Mouse (Mus musculus): Measurements from ENCODE around the gene Lamc3. TPM values are rescaled to one million over a fixed set of nuclear protein-coding genes. Genes with fewer than 3 reads are reported as not detected.

Gene Lamc3
- total and polyA plus RNA-seq, 3 experiments: 0.36 to 2.3 (median 0.57) TPM

GRCm38 (mm10) chr2:31868538-31869164, 18.4 kb upstream of the Lamc3 start:
- DNase-seq: no peak
- TF ChIP-seq CTCF (IDR thresholded peaks at IDR 0.05): no peak
- no peak for TF ChIP-seq EP300 (IDR thresholded peaks at IDR 0.05; ENCODE audit: insufficient read depth, low read depth, low read length)
- TF ChIP-seq POLR2A (IDR thresholded peaks at IDR 0.05; ENCODE audit: insufficient read depth, low read depth, low read length): no peak
- Histone ChIP-seq H3K4me3 (no peak overlapping the region), H3K4me1 (ENCODE audit: control insufficient read depth, insufficient read depth, low read length) (no peaks in the 10 kb centered on the region), H3K79me2 (replicated peaks; ENCODE audit: control insufficient read depth, insufficient read depth, low read length) (no peaks in the 10 kb centered on the region), H3K27ac (no peak overlapping the region), H3K27me3 (ENCODE audit: control insufficient read depth, insufficient read depth, low read length) (no peaks in the 10 kb centered on the region), H3K36me3 (ENCODE audit: control insufficient read depth, insufficient read depth, low read length) (no peaks in the 10 kb centered on the region), H3K9ac (ENCODE audit: low read depth, low read length) (no peak overlapping the region)
- intact Hi-C loops (cut with DNase I): no loop called here
- 47% methylated on average over 10 of the region's 10 CpGs for WGBS

- H3K27ac ChIP-seq: no peak overlapping the region
- no peak overlapping the region for H3K4me3 ChIP-seq
- H3K79me2 ChIP-seq (replicated peaks; ENCODE audit: control insufficient read depth, insufficient read depth, low read length): no peaks in the 10 kb centered on the region
- no peaks in the 10 kb centered on the region for H3K27me3 ChIP-seq (ENCODE audit: control insufficient read depth, insufficient read depth, low read length)
- no peaks in the 10 kb centered on the region for H3K4me1 ChIP-seq (ENCODE audit: control insufficient read depth, insufficient read depth, low read length)
- no peak for TF ChIP-seq POLR2A (IDR thresholded peaks at IDR 0.05; ENCODE audit: insufficient read depth, low read depth, low read length)
- TF ChIP-seq CTCF (IDR thresholded peaks at IDR 0.05): no peak
- no peak for TF ChIP-seq EP300 (IDR thresholded peaks at IDR 0.05; ENCODE audit: insufficient read depth, low read depth, low read length)
- H3K9ac ChIP-seq (ENCODE audit: low read depth, low read length): no peak overlapping the region
- WGBS: 90% methylated on average over 5 of the region's 5 CpGs
- no peak for DNase-seq
- no peaks in the 10 kb centered on the region for H3K36me3 ChIP-seq (ENCODE audit: control insufficient read depth, insufficient read depth, low read length)
- intact Hi-C loops (cut with DNase I): no loop called here
These were observed 17.4 kb upstream of the Lamc3 start for GRCm38 (mm10) chr2:31869692-31870091.

- DNase-seq: no peak
- Histone ChIP-seq H3K36me3 (ENCODE audit: control insufficient read depth, insufficient read depth, low read length) (no peaks in the 10 kb centered on the region), H3K4me3 (no peak overlapping the region), H3K9ac (ENCODE audit: low read depth, low read length) (no peak overlapping the region), H3K27me3 (ENCODE audit: control insufficient read depth, insufficient read depth, low read length) (no peaks in the 10 kb centered on the region), H3K79me2 (replicated peaks; ENCODE audit: control insufficient read depth, insufficient read depth, low read length) (no peaks in the 10 kb centered on the region), H3K27ac (no peak overlapping the region), H3K4me1 (ENCODE audit: control insufficient read depth, insufficient read depth, low read length) (no peaks in the 10 kb centered on the region)
- intact Hi-C loops (cut with DNase I): no loop called here
- 50% methylated on average over 3 of the region's 3 CpGs for WGBS
- TF ChIP-seq POLR2A (IDR thresholded peaks at IDR 0.05; ENCODE audit: insufficient read depth, low read depth, low read length) (no peak), EP300 (IDR thresholded peaks at IDR 0.05; ENCODE audit: insufficient read depth, low read depth, low read length) (no peak), CTCF (IDR thresholded peaks at IDR 0.05) (no peak)
These were observed 16.4 kb upstream of the Lamc3 start for GRCm38 (mm10) chr2:31870683-31871082.

- Histone ChIP-seq H3K27ac (no peak overlapping the region), H3K4me3 (no peak overlapping the region), H3K27me3 (ENCODE audit: control insufficient read depth, insufficient read depth, low read length) (peaks cover 2% of the 10 kb centered on the region; the same call in 1 of the 2 replicates), H3K9ac (ENCODE audit: low read depth, low read length) (no peak overlapping the region), H3K79me2 (replicated peaks; ENCODE audit: control insufficient read depth, insufficient read depth, low read length) (no peaks in the 10 kb centered on the region), H3K36me3 (ENCODE audit: control insufficient read depth, insufficient read depth, low read length) (no peaks in the 10 kb centered on the region), H3K4me1 (ENCODE audit: control insufficient read depth, insufficient read depth, low read length) (no peaks in the 10 kb centered on the region)
- no peak for DNase-seq
- WGBS: 76% methylated on average over 26 of the region's 26 CpGs
- intact Hi-C loops (cut with DNase I): no loop called here
- TF ChIP-seq POLR2A (IDR thresholded peaks at IDR 0.05; ENCODE audit: insufficient read depth, low read depth, low read length): no peak
- no peak for TF ChIP-seq CTCF (IDR thresholded peaks at IDR 0.05)
- TF ChIP-seq EP300 (IDR thresholded peaks at IDR 0.05; ENCODE audit: insufficient read depth, low read depth, low read length): no peak
These were observed 12.7 kb upstream of the Lamc3 start for GRCm38 (mm10) chr2:31874290-31874855.

GRCm38 (mm10) chr2:31876446-31876845, 10.6 kb upstream of the Lamc3 start:
- intact Hi-C loops (cut with DNase I): no loop called here
- Histone ChIP-seq H3K79me2 (replicated peaks; ENCODE audit: control insufficient read depth, insufficient read depth, low read length) (no peaks in the 10 kb centered on the region), H3K4me1 (ENCODE audit: control insufficient read depth, insufficient read depth, low read length) (no peaks in the 10 kb centered on the region), H3K27ac (no peak overlapping the region), H3K4me3 (no peak overlapping the region), H3K36me3 (ENCODE audit: control insufficient read depth, insufficient read depth, low read length) (no peaks in the 10 kb centered on the region), H3K27me3 (ENCODE audit: control insufficient read depth, insufficient read depth, low read length) (peaks cover 2% of the 10 kb centered on the region; the same call in 1 of the 2 replicates), H3K9ac (ENCODE audit: low read depth, low read length) (no peak overlapping the region)
- DNase-seq: no peak
- TF ChIP-seq CTCF (IDR thresholded peaks at IDR 0.05): no peak
- TF ChIP-seq POLR2A (IDR thresholded peaks at IDR 0.05; ENCODE audit: insufficient read depth, low read depth, low read length): no peak
- TF ChIP-seq EP300 (IDR thresholded peaks at IDR 0.05; ENCODE audit: insufficient read depth, low read depth, low read length): no peak
- WGBS: 15% methylated on average over 12 of the region's 12 CpGs

- no peak for DNase-seq
- no peaks in the 10 kb centered on the region for H3K79me2 ChIP-seq (replicated peaks; ENCODE audit: control insufficient read depth, insufficient read depth, low read length)
- H3K4me1 ChIP-seq (ENCODE audit: control insufficient read depth, insufficient read depth, low read length): no peaks in the 10 kb centered on the region
- H3K4me3 ChIP-seq: no peak overlapping the region
- H3K27me3 ChIP-seq (ENCODE audit: control insufficient read depth, insufficient read depth, low read length): peaks cover 2% of the 10 kb centered on the region; the same call in 1 of the 2 replicates
- H3K36me3 ChIP-seq (ENCODE audit: control insufficient read depth, insufficient read depth, low read length): no peaks in the 10 kb centered on the region
- TF ChIP-seq CTCF (IDR thresholded peaks at IDR 0.05): no peak
- no peak for TF ChIP-seq EP300 (IDR thresholded peaks at IDR 0.05; ENCODE audit: insufficient read depth, low read depth, low read length)
- no peak for TF ChIP-seq POLR2A (IDR thresholded peaks at IDR 0.05; ENCODE audit: insufficient read depth, low read depth, low read length)
- WGBS: 65% methylated on average over 17 of the region's 17 CpGs
- H3K27ac ChIP-seq: no peak overlapping the region
- no peak overlapping the region for H3K9ac ChIP-seq (ENCODE audit: low read depth, low read length)
- intact Hi-C loops (cut with DNase I): no loop called here
These were observed 8.5 kb upstream of the Lamc3 start for GRCm38 (mm10) chr2:31878610-31879009.

Data from heart, adult 2 months (tissue).